Mouse (Mus musculus): Measurements from ENCODE around the gene Erfe. TPM values are rescaled to one million over a fixed set of nuclear protein-coding genes. Genes with fewer than 3 reads are reported as not detected.

Erfe gene
- polyA plus RNA-seq, 1 experiment from 2014 or later: 1.3 TPM

DNA sequence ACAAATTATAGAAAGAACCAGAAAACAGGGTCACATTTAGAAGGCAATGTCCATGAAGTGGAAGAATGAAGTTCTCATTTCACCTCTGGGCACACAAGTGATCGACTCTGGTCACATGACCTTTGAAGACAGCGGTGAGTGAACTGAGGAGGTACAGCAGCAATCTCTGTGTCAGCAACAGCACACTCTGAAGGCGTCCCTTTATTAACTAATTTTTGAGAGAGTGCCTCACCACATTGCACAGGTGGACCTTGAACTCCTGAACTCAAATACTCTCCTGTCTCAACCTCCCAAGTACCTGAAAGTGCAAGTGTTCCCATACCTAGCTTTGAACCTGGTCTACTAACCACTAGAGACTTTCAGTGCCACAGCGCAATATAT lies 14.9 kb downstream of the Erfe start:
- ATAC-seq (no peak), DNase-seq (no peak)
- no peak overlapping the region for H3K9ac ChIP-seq (replicated peaks)
- H3K27ac ChIP-seq (ENCODE audit: low read depth): no peak overlapping the region
- no peak overlapping the region for H3K4me2 ChIP-seq (ENCODE audit: low read depth, low read length)
- no peaks in the 10 kb centered on the region for H3K4me1 ChIP-seq (ENCODE audit: insufficient read depth)
- WGBS (ENCODE audit: insufficient replicate concordance): 88% methylated on average over 4 of the region's 4 CpGs
- peaks cover 89% of the 10 kb centered on the region for H3K36me3 ChIP-seq (replicated peaks; ENCODE audit: insufficient read depth, low read length)
- no peaks in the 10 kb centered on the region for H3K27me3 ChIP-seq (ENCODE audit: insufficient read depth, low read length)
- no peak overlapping the region for H3K4me3 ChIP-seq (ENCODE audit: low read depth, low read length)
- no peaks in the 10 kb centered on the region for H3K9me3 ChIP-seq (ENCODE audit: low read length)
- no peak for TF ChIP-seq EP300 (IDR thresholded peaks at IDR 0.05; ENCODE audit: low read depth)
- no peak for TF ChIP-seq CTCF (IDR thresholded peaks at IDR 0.05; ENCODE audit: low read depth)

DNA sequence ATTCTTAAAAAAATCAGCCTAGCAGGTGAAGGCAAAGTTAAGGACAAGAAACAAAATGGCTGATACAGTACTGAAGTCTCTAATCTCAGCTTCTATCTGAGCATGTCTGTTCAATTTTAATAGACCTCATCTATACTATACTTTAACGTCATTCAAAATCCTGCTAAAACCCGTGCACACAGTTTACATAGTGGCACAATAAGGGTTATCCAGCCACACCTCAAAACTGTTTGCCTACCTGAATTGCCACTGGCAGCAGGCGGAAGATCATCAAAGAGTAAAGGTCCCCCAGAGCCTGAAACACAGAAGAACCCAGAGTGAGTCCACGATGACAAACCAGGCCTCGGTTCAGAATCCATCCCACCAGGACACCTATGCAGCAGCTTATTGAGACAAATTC lies 24.1 kb downstream of the Erfe start:
- Histone ChIP-seq H3K4me1 (ENCODE audit: insufficient read depth) (peaks cover 8% of the 10 kb centered on the region; the same call in 1 of the 2 replicates), H3K36me3 (replicated peaks; ENCODE audit: insufficient read depth, low read length) (peaks cover 72% of the 10 kb centered on the region), H3K27me3 (ENCODE audit: insufficient read depth, low read length) (no peaks in the 10 kb centered on the region), H3K27ac (ENCODE audit: low read depth) (no peak overlapping the region), H3K9ac (replicated peaks) (no peak overlapping the region), H3K4me2 (ENCODE audit: low read depth, low read length) (no peak overlapping the region), H3K4me3 (ENCODE audit: low read depth, low read length) (no peak overlapping the region), H3K9me3 (ENCODE audit: low read length) (no peaks in the 10 kb centered on the region)
- 85% methylated on average over 5 of the region's 5 CpGs for WGBS (ENCODE audit: insufficient replicate concordance)
- ATAC-seq (no peak), DNase-seq (no peak)
- TF ChIP-seq CTCF (IDR thresholded peaks at IDR 0.05; ENCODE audit: low read depth) (no peak), EP300 (IDR thresholded peaks at IDR 0.05; ENCODE audit: low read depth) (no peak)

DNA sequence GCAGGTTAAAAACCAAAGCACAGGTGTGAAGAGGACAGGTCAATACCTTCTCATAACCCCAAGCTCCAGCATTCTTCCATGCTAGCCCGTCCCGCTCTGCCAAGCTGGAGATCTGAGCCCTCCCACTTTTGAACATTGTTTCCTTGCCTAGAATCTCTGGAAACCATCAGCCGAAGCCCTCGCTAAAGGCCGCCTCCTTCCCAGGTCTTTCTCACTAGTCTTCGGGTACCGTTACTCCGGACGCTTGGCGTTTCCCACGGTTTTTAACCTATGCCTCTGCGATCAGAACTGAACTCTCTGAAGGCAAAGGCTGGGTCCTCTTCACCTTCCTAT lies 31.7 kb downstream of the Erfe start:
- Histone ChIP-seq H3K27me3 (ENCODE audit: insufficient read depth, low read length) (no peaks in the 10 kb centered on the region), H3K4me2 (ENCODE audit: low read depth, low read length) (peak overlapping the region; percentile 77), H3K36me3 (replicated peaks; ENCODE audit: insufficient read depth, low read length) (peaks cover 17% of the 10 kb centered on the region), H3K4me3 (ENCODE audit: low read depth, low read length) (peak overlapping the region; percentile 80), H3K9ac (replicated peaks) (peak overlapping the region; percentile 83), H3K9me3 (ENCODE audit: low read length) (no peaks in the 10 kb centered on the region), H3K4me1 (ENCODE audit: insufficient read depth) (peaks cover 23% of the 10 kb centered on the region), H3K27ac (ENCODE audit: low read depth) (peak overlapping the region; percentile 89)
- TF ChIP-seq CTCF (IDR thresholded peaks at IDR 0.05; ENCODE audit: low read depth) (no peak), EP300 (IDR thresholded peaks at IDR 0.05; ENCODE audit: low read depth) (no peak)
- ATAC-seq: 0 out of 2 replicates have a peak, but pooled peaks have one; percentile 1
- DNase-seq: no peak
- under 1% methylated on average over 12 of the region's 12 CpGs for WGBS (ENCODE audit: insufficient replicate concordance)

DNA sequence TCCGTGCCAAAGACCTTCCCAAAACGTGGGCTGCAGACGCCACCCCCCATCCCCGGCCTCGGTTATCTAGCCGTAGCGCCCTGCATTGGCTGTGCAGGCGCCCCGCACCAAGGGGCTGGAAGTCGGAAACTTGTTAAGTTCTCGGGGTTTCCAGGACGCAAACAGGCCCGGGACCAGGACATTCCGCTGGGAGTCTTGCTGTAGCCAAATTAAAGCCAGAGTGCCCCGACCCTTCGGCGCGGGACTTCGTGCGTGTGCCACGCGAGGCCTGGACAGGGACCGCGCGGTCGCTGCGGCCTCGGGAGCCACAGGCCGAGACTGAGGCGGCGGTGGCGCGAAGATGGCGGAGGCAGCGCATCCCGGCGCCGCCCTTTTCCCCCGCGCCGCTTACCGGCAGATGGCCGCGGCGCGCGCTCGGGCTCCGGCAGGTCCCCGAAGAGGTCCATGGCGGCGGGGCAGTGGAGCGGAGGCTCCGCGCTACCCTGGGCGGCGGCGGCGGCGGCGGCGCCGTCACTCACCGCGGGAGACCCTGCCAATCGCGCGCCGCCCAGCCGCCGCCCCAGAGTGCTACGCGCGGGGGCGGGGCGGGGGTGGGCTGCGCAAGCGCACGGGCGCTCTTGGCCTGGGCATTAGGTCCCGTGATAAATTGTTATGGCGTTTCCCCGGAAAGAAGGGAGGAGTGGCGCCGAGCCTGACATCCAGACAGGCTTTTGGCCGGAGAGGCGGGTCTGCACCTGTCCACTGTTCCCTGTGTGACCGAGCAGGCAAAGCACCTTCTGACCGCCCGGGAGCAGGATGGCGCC lies 32.2 kb downstream of the Erfe start, which contains the start of gene Ilkap:
Ilkap (minus strand) TSS at position 556 of the 803 bp plus-strand sequence.
- WGBS (ENCODE audit: insufficient replicate concordance): 2% methylated on average over 71 of the region's 91 CpGs
- peak within 1 kb of the TSS; percentile 83 for H3K9ac ChIP-seq (replicated peaks)
- ATAC-seq (peak; percentile 97), DNase-seq (peak; percentile 92)
- no peaks in the 10 kb centered on the region for H3K9me3 ChIP-seq (ENCODE audit: low read length)
- no peaks in the 10 kb centered on the region for H3K27me3 ChIP-seq (ENCODE audit: insufficient read depth, low read length)
- H3K36me3 ChIP-seq (replicated peaks; ENCODE audit: insufficient read depth, low read length): peaks cover 12% of the 10 kb centered on the region
- H3K4me3 ChIP-seq (ENCODE audit: low read depth, low read length): peak within 1 kb of the TSS; percentile 80
- peaks cover 23% of the 10 kb centered on the region for H3K4me1 ChIP-seq (ENCODE audit: insufficient read depth)
- H3K4me2 ChIP-seq (ENCODE audit: low read depth, low read length): peak within 1 kb of the TSS; percentile 77
- no peak for TF ChIP-seq CTCF (IDR thresholded peaks at IDR 0.05; ENCODE audit: low read depth)
- TF ChIP-seq EP300 (IDR thresholded peaks at IDR 0.05; ENCODE audit: low read depth): no peak
- peak within 1 kb of the TSS; percentile 89 for H3K27ac ChIP-seq (ENCODE audit: low read depth)

DNA sequence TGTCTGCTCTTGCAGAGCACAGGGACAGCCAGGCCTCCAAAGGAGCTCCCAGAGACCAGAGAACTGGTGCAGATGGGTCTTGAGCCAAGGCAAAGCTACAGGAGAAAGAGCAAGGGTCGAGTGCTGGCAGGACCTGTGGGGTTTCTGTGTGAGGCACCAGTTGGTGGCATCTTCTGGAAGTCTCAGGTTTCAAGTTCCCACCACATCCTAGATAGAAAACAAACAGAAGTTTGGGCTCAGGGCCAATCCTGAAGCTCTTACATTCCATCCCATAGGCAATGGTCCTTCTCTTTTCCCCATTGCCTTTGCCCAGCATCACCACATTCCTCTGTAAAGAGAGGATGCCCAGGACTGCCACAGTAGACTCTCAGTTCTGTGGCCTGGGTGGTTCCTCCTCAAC lies 38.7 kb downstream of the Erfe start:
- Histone ChIP-seq H3K27me3 (ENCODE audit: insufficient read depth, low read length) (no peaks in the 10 kb centered on the region), H3K27ac (ENCODE audit: low read depth) (no peak overlapping the region), H3K9ac (replicated peaks) (no peak overlapping the region), H3K4me3 (ENCODE audit: low read depth, low read length) (no peak overlapping the region), H3K36me3 (replicated peaks; ENCODE audit: insufficient read depth, low read length) (no peaks in the 10 kb centered on the region), H3K9me3 (ENCODE audit: low read length) (no peaks in the 10 kb centered on the region), H3K4me2 (ENCODE audit: low read depth, low read length) (no peak overlapping the region), H3K4me1 (ENCODE audit: insufficient read depth) (no peaks in the 10 kb centered on the region)
- WGBS (ENCODE audit: insufficient replicate concordance): 23% methylated on average over 1 of the region's 1 CpGs
- ATAC-seq: no peak
- TF ChIP-seq EP300 (IDR thresholded peaks at IDR 0.05; ENCODE audit: low read depth) (no peak), CTCF (IDR thresholded peaks at IDR 0.05; ENCODE audit: low read depth) (no peak)
- no peak for DNase-seq

DNA sequence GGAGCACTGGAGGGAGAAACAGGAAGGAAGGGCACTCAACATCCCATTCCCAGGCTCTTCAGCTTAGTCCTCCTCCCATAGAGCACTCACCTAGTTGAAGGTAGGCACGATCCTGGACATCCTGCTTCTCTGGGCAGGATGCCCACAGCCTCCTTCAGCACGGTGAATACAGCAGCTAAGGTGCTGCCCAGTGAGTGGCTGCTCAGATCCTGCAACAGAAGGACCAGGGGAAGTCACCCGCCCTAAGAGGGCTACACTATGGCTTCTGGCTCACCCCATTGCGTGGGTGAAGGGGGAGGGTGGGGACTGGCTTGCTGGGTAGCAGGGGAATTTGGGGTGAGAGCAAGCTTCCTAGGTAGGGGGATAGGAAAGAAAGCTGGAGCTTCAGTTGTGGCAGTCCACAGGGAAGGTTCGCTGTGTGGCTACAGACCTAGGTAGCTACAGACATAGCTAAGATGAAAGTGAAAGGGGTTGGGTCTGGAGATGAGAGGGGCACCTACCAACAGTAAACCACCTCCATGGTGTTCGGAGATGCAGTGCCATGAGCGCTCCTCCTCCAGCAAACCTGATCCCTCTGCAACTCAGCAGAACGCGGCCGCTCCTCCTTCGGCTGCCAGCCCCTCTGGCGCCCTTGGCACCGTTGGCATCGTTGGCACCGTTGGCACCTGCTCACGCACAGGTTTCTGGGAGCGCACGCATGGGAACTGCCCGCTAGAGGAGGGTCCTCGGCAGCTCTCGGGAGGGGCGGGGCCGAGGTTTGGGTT lies 39.4 kb downstream of the Erfe start:
- no peak overlapping the region for H3K4me2 ChIP-seq (ENCODE audit: low read depth, low read length)
- H3K9me3 ChIP-seq (ENCODE audit: low read length): no peaks in the 10 kb centered on the region
- H3K36me3 ChIP-seq (replicated peaks; ENCODE audit: insufficient read depth, low read length): no peaks in the 10 kb centered on the region
- DNase-seq (no peak), ATAC-seq (no peak)
- no peak overlapping the region for H3K27ac ChIP-seq (ENCODE audit: low read depth)
- WGBS (ENCODE audit: insufficient replicate concordance): 59% methylated on average over 23 of the region's 23 CpGs
- no peaks in the 10 kb centered on the region for H3K27me3 ChIP-seq (ENCODE audit: insufficient read depth, low read length)
- TF ChIP-seq EP300 (IDR thresholded peaks at IDR 0.05; ENCODE audit: low read depth) (no peak), CTCF (IDR thresholded peaks at IDR 0.05; ENCODE audit: low read depth) (no peak)
- H3K4me3 ChIP-seq (ENCODE audit: low read depth, low read length): no peak overlapping the region
- no peak overlapping the region for H3K9ac ChIP-seq (replicated peaks)
- H3K4me1 ChIP-seq (ENCODE audit: insufficient read depth): no peaks in the 10 kb centered on the region

Data from liver, postnatal 0 days (tissue).